Mouse (Mus musculus): ENCODE results near the gene Gm39566. TPM values are rescaled to one million over a fixed set of nuclear protein-coding genes. Genes with fewer than 3 reads are reported as not detected.

The Gm39566 gene
- polyA plus RNA-seq, 2 experiments: not detected

DNA sequence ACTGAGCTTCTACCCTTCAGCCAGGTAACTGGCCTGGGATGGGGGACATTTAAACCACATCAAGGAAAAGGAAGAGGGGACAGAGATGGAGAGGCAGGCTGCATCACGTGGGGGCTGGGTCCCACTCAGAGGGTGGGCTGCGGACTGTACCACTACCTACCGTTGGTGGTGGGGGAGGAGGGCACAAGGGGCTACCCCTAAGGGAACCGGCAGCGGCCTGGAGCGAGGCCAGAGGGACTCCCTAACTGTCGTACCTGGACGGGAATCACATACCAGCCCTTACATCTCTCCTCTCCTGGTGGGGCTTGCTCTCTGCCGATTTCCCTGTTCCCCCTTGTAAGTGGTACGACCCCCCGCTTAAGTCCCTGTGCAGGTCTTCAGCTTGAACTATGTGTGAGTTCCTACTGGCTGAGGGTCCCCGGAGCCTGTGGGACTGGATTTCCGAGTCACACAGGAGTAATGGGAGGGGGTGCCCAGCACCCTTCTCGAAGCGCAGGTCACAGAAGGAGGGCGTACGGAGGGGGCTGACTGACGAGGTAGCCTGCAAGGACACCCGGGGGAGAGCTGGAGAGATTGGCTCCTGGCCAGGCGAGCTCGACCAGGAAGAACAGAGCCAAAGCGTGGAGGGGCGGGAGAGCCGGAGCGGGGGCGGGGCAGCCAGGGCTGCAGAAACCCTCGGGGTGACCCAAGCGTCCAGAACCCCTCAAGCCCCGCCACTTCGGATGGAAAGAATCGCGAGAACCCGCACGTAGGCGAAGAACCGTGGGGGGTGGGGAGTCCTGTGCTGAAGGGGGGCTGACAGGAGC lies 14.5 kb downstream of the Gm39566 start:
- H3K4me1 ChIP-seq (ENCODE audit: control insufficient read depth, insufficient read depth, low read length): peaks cover 56% of the 10 kb centered on the region
- TF ChIP-seq POLR2A (IDR thresholded peaks at IDR 0.05; ENCODE audit: borderline replicate concordance, extremely low read depth, insufficient read depth, insufficient read length): no peak
- H3K4me3 ChIP-seq (replicated peaks; ENCODE audit: low read length): peak overlapping the region; percentile 61
- H3K36me3 ChIP-seq (ENCODE audit: control insufficient read depth, insufficient read depth, low read length): no peaks in the 10 kb centered on the region
- peak; percentile 80 for DNase-seq (ENCODE audit: low spot score)
- peak overlapping the region; percentile 57 for H3K9ac ChIP-seq (ENCODE audit: low read depth, low read length, severe bottlenecking)
- peak overlapping the region; percentile 74 for H3K27ac ChIP-seq (replicated peaks; ENCODE audit: low read depth, low read length)
- 1% methylated on average over 31 of the region's 36 CpGs for WGBS
- peak overlapping the region; percentile 94 for H3K4me2 ChIP-seq (replicated peaks; ENCODE audit: low read depth, low read length, severe bottlenecking)
- peak; percentile 64 for ATAC-seq (ENCODE audit: low FRiP score, low read depth)
- no peaks in the 10 kb centered on the region for H3K9me3 ChIP-seq (ENCODE audit: control insufficient read depth, low read length)
- peaks cover 39% of the 10 kb centered on the region for H3K27me3 ChIP-seq (ENCODE audit: control insufficient read depth, insufficient read depth, low read length)

DNA sequence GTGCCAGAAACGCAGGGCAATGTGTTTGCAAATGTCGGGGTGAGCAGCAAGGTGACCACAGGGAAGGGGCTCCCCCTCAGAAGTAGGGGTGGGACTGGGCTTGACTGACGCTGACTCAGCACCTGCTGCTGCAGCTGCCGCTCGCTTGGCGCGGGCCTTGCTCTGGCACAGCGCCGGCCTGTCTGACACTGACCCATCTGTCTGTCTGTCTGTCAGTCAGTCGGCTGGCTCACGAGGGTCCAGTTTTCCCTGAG lies 15.0 kb downstream of the Gm39566 start:
- Histone ChIP-seq H3K27ac (replicated peaks; ENCODE audit: low read depth, low read length) (peak overlapping the region; percentile 74; the same call in 1 of the 2 replicates), H3K9ac (ENCODE audit: low read depth, low read length, severe bottlenecking) (peak overlapping the region; percentile 57; the same call in 1 of the 2 replicates), H3K4me3 (replicated peaks; ENCODE audit: low read length) (peak overlapping the region; percentile 61), H3K4me2 (replicated peaks; ENCODE audit: low read depth, low read length, severe bottlenecking) (peak overlapping the region; percentile 94), H3K27me3 (ENCODE audit: control insufficient read depth, insufficient read depth, low read length) (peaks cover 34% of the 10 kb centered on the region), H3K9me3 (ENCODE audit: control insufficient read depth, low read length) (no peaks in the 10 kb centered on the region), H3K36me3 (ENCODE audit: control insufficient read depth, insufficient read depth, low read length) (no peaks in the 10 kb centered on the region), H3K4me1 (ENCODE audit: control insufficient read depth, insufficient read depth, low read length) (peaks cover 54% of the 10 kb centered on the region)
- DNase-seq (ENCODE audit: low spot score) (peak; percentile 42), ATAC-seq (ENCODE audit: low FRiP score, low read depth) (no peak)
- no peak for TF ChIP-seq POLR2A (IDR thresholded peaks at IDR 0.05; ENCODE audit: borderline replicate concordance, extremely low read depth, insufficient read depth, insufficient read length)
- WGBS: 0% methylated on average over 11 of the region's 11 CpGs

DNA sequence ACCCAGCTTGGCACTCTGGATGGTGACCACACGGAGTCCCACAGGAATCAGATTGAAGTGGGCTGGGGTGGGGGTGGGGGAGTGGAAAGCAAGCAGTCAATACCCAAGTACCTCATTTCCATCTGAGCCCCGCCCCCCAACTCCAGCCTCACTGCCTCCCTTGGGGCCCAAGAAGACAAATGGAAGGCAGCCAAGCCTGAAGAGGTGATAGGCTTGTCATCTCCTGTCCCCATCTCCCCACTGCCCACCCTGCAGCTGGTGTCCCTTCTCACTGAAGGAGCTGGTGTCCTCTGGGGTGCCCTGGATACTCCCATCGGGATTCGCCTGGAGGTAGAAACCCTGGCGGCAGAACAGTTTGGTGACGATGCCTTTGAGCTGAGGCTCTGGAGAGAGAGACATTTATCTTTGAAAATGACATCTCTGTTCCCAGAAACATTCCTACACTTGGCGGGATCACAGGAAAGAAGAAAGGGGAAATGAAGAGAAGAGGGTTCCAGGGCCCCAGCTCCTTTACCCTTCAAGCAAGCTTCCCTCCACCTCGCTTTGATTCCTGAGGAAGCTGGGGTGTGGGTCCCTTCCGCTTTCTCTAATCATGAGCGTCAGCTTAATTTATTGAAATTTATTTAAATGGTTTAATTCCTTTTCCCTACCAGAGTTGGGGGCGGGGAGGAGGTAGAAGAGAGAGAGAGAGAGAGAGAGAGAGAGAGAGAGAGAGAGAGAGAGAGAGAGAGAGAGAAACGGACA lies 15.5 kb downstream of the Gm39566 start:
- Histone ChIP-seq H3K4me1 (ENCODE audit: control insufficient read depth, insufficient read depth, low read length) (peaks cover 49% of the 10 kb centered on the region), H3K4me3 (replicated peaks; ENCODE audit: low read length) (peak overlapping the region; percentile 61), H3K9ac (ENCODE audit: low read depth, low read length, severe bottlenecking) (no peak overlapping the region), H3K27me3 (ENCODE audit: control insufficient read depth, insufficient read depth, low read length) (peaks cover 29% of the 10 kb centered on the region), H3K36me3 (ENCODE audit: control insufficient read depth, insufficient read depth, low read length) (no peaks in the 10 kb centered on the region), H3K4me2 (replicated peaks; ENCODE audit: low read depth, low read length, severe bottlenecking) (peak overlapping the region; percentile 94), H3K27ac (replicated peaks; ENCODE audit: low read depth, low read length) (peak overlapping the region; percentile 74; the same call in 1 of the 2 replicates), H3K9me3 (ENCODE audit: control insufficient read depth, low read length) (no peaks in the 10 kb centered on the region)
- no peak for ATAC-seq (ENCODE audit: low FRiP score, low read depth)
- DNase-seq (ENCODE audit: low spot score): peak; percentile 19
- TF ChIP-seq POLR2A (IDR thresholded peaks at IDR 0.05; ENCODE audit: borderline replicate concordance, extremely low read depth, insufficient read depth, insufficient read length): no peak
- WGBS: 27% methylated on average over 12 of the region's 12 CpGs

DNA sequence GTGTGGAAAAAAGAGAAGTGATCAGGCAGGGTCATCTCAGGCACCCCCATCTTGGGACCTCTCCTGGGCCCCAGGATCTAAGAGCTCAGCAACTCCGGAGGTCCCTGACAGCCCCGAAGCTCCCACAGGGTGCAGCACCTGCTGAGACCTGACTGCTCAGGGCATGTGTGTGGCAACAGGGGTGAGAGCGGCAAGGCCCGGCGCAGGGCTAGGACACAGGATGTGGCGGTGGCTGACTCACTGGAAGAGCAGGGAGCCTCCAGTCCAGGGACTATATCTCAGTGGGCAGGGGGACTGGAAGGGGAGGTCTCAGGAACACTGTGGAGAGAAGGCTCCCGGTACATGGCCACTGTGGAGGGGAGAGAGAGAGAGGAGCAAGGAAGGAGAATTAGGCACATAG lies 17.2 kb downstream of the Gm39566 start:
- Histone ChIP-seq H3K27ac (replicated peaks; ENCODE audit: low read depth, low read length) (no peak overlapping the region), H3K4me1 (ENCODE audit: control insufficient read depth, insufficient read depth, low read length) (peaks cover 32% of the 10 kb centered on the region)
- no peak for DNase-seq (ENCODE audit: low spot score)

DNA sequence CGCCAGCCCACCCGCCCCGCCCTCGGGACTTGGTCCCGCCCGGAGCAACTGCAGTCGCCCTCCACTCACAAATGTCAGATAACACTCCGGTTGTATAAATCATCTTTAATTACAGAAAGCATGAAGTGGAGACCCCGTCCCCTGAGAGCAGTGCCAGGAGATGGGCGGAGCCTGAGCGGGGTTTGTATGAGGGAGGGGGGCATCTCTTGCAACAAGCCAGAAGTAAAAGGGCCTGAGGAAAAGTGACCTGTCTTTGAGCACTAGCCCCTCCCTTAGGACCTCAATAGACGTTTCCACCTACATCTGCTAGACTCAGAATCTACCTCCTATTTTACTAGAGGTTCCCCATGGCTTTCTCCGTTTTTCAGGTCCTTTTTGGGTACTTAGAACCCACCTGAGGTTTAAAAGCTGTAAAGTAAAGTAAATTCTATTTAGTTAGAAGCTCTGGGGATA lies 19.1 kb downstream of the Gm39566 start:
- no peaks in the 10 kb centered on the region for H3K27me3 ChIP-seq (ENCODE audit: control insufficient read depth, insufficient read depth, low read length)
- H3K27ac ChIP-seq (replicated peaks; ENCODE audit: low read depth, low read length): no peak overlapping the region
- H3K4me1 ChIP-seq (ENCODE audit: control insufficient read depth, insufficient read depth, low read length): peaks cover 16% of the 10 kb centered on the region
- peak overlapping the region; percentile 52; the same call in 1 of the 2 replicates for H3K9ac ChIP-seq (ENCODE audit: low read depth, low read length, severe bottlenecking)
- DNase-seq (ENCODE audit: low spot score) (no peak), ATAC-seq (ENCODE audit: low FRiP score, low read depth) (no peak)
- no peaks in the 10 kb centered on the region for H3K36me3 ChIP-seq (ENCODE audit: control insufficient read depth, insufficient read depth, low read length)
- peak overlapping the region; percentile 91 for H3K4me2 ChIP-seq (replicated peaks; ENCODE audit: low read depth, low read length, severe bottlenecking)
- no peak for TF ChIP-seq POLR2A (IDR thresholded peaks at IDR 0.05; ENCODE audit: borderline replicate concordance, extremely low read depth, insufficient read depth, insufficient read length)
- H3K9me3 ChIP-seq (ENCODE audit: control insufficient read depth, low read length): no peaks in the 10 kb centered on the region
- H3K4me3 ChIP-seq (replicated peaks; ENCODE audit: low read length): peak overlapping the region; percentile 48
- 2% methylated on average over 13 of the region's 13 CpGs for WGBS

More for the DNA sequence above, 17.2 kb downstream of the Gm39566 start:
- 71% methylated on average over 7 of the region's 7 CpGs for WGBS
- TF ChIP-seq POLR2A (IDR thresholded peaks at IDR 0.05; ENCODE audit: borderline replicate concordance, extremely low read depth, insufficient read depth, insufficient read length): no peak
- Histone ChIP-seq H3K4me2 (replicated peaks; ENCODE audit: low read depth, low read length, severe bottlenecking) (no peak overlapping the region), H3K9me3 (ENCODE audit: control insufficient read depth, low read length) (no peaks in the 10 kb centered on the region), H3K4me3 (replicated peaks; ENCODE audit: low read length) (no peak overlapping the region), H3K36me3 (ENCODE audit: control insufficient read depth, insufficient read depth, low read length) (no peaks in the 10 kb centered on the region), H3K27me3 (ENCODE audit: control insufficient read depth, insufficient read depth, low read length) (peaks cover 12% of the 10 kb centered on the region), H3K9ac (ENCODE audit: low read depth, low read length, severe bottlenecking) (no peak overlapping the region)
- ATAC-seq (ENCODE audit: low FRiP score, low read depth): no peak

All from limb, embryonic 14.5 days (tissue).